In genomic region chr3:96556651-96557635, GRCm38 (mm10) we compare ENCODE assay signal across 8 mouse cellular contexts. TPM values are rescaled to one million over a fixed set of nuclear protein-coding genes. Genes with fewer than 3 reads are reported as not detected.
A peak's percentile ranks its signal among the peaks of the same experiment; 100 is the strongest.
DNase-seq lines count a peak whose midpoint lies in the region; ATAC-seq lines count a peak whose summit lies in the region.

No protein-coding gene starts in this region.

- peak overlapping the region; percentile 92 for H3K4me2 ChIP-seq in heart, embryonic 12.5 days

- WGBS in heart, embryonic 12.5 days, result 2% methylated on average over 22 of the region's 22 CpGs

- no peaks in the 10 kb centered on the region for H3K27me3 ChIP-seq in heart, embryonic 12.5 days (replicated peaks)

- ATAC-seq in heart, embryonic 12.5 days (ENCODE audit: insufficient number of reproducible peaks, low FRiP score), result no peak

- H3K9ac ChIP-seq in heart, embryonic 12.5 days, result peak overlapping the region; percentile 86

- peaks cover 30% of the 10 kb centered on the region for H3K36me3 ChIP-seq in heart, embryonic 12.5 days

- H3K4me3 ChIP-seq in heart, embryonic 12.5 days, result peak overlapping the region; percentile 78

- H3K4me1 ChIP-seq in heart, embryonic 12.5 days (replicated peaks), result peaks cover 43% of the 10 kb centered on the region

- DNase-seq in adrenal gland, postnatal 10 days, result peak; percentile 22
- no peak for DNase-seq in adrenal gland, adult 18-20 months (ENCODE audit: low spot score in 2 of 2)
- DNase-seq in adipocyte (ENCODE audit: low spot score), result peak; percentile 65
- DNase-seq in kidney, postnatal 10 days, result peak; percentile 44
- peak; percentile 79 for DNase-seq in naive thymus-derived CD4-positive, alpha-beta T cell, adult 2 months (ENCODE audit: low read depth)
- DNase-seq in cerebellum, postnatal 10 days, result no peak
- DNase-seq in layer of hippocampus, adult 9-10 months (ENCODE audit: low spot score), result no peak

- peak overlapping the region; percentile 97 for H3K27ac ChIP-seq in heart, embryonic 12.5 days (ENCODE audit: poor library complexity, severe bottlenecking)

- H3K9me3 ChIP-seq in heart, embryonic 12.5 days (replicated peaks), result no peaks in the 10 kb centered on the region

RNA-seq across cellular contexts. Expression of gene Txnip, which starts 0.8 kb away (rescaled TPM):
- total RNA-seq in adrenal gland, postnatal 10 days (2021), result 100 to 1,000 TPM; 601 to 945 TPM
- 100 to 1,000 TPM; 539 to 784 TPM for total RNA-seq in adrenal gland, adult 18-20 months (2021)
- polyA plus RNA-seq in heart, embryonic 12.5 days (2016; fragmentation: Nextera tagmentation; extraction: Ambion mirVana), result 144 and 150 TPM in 2 replicates

RNA-seq across cellular contexts. Expression of gene Gm16253, which starts 19.8 kb away (rescaled TPM):
- total RNA-seq in adrenal gland, postnatal 10 days (2021), result under 1 TPM in 1 of 2 experiments, not detected in 1; 0.61 TPM
- total RNA-seq in adrenal gland, adult 18-20 months (2021), result not detected
- polyA plus RNA-seq in heart, embryonic 12.5 days (2016; fragmentation: Nextera tagmentation; extraction: Ambion mirVana), result 1.6 and 2.4 TPM in 2 replicates

RNA-seq across cellular contexts. Expression of gene Hfe2, which starts 32.0 kb away (rescaled TPM):
- 10 to 100 TPM; 14.0 to 29.6 TPM for total RNA-seq in adrenal gland, postnatal 10 days (2021)
- under 1 TPM in 1 of 2 experiments, not detected in 1; 0.42 TPM for total RNA-seq in adrenal gland, adult 18-20 months (2021)
- 7.9 and 9.2 TPM in 2 replicates for polyA plus RNA-seq in heart, embryonic 12.5 days (2016; fragmentation: Nextera tagmentation; extraction: Ambion mirVana)

RNA-seq across cellular contexts. Expression of gene Polr3gl, which starts 37.0 kb away (rescaled TPM):
- total RNA-seq in adrenal gland, postnatal 10 days (2021), result 10 to 100 TPM; 29.3 to 34.3 TPM
- 10 to 100 TPM; 35.5 to 38.8 TPM for total RNA-seq in adrenal gland, adult 18-20 months (2021)
- polyA plus RNA-seq in heart, embryonic 12.5 days (2016; fragmentation: Nextera tagmentation; extraction: Ambion mirVana), result 39.2 and 39.3 TPM in 2 replicates

RNA-seq across cellular contexts. Expression of gene Ankrd34a, which starts 39.5 kb away (rescaled TPM):
- under 1 TPM; 0.54 to 0.55 TPM for total RNA-seq in adrenal gland, postnatal 10 days (2021)
- under 1 TPM; 0.76 to 0.77 TPM for total RNA-seq in adrenal gland, adult 18-20 months (2021)
- polyA plus RNA-seq in heart, embryonic 12.5 days (2016; fragmentation: Nextera tagmentation; extraction: Ambion mirVana), result 9.2 and 9.5 TPM in 2 replicates

Comparison
In these comparisons a context has a peak if more than half of its experiments do, and no peak if none do; other contexts are left out.
1. DNase-seq: peak in adrenal gland, postnatal 10 days (single experiment), adipocyte (single experiment), kidney, postnatal 10 days (single experiment) and naive thymus-derived CD4-positive, alpha-beta T cell, adult 2 months (single experiment); none in adrenal gland, adult 18-20 months (0 of 2), cerebellum, postnatal 10 days (0 of 2) and layer of hippocampus, adult 9-10 months (single experiment).
2. RNA of gene Hfe2, which starts 32.0 kb away (total RNA-seq): 14.0 to 29.6 TPM in adrenal gland, postnatal 10 days; 0.42 TPM in adrenal gland, adult 18-20 months; every median in the first group is over 10 times any median in the second.